Mouse (Mus musculus) small intestine, adult 2 months (tissue): Measurements from ENCODE around the gene 2310007B03Rik.

Source experiments
- CTCF ChIP-seq: fragments of 200-500 bp; IDR thresholded peaks from 2 replicates; pipeline ENCODE4 v1.5.1; 2012; ENCODE audit warnings: low read depth, mild to moderate bottlenecking, control low read depth, inconsistent platforms, low read length, moderate library complexity, mixed read lengths; ENCODE audit not compliant: insufficient replicate concordance, insufficient read length; ENCODE audit errors: extremely low read depth
- POLR2A ChIP-seq: fragments of 200-500 bp; IDR thresholded peaks from 2 replicates; pipeline ENCODE4 v1.6.1; 2012; ENCODE audit warnings: low read depth, mild to moderate bottlenecking, control low read depth, inconsistent platforms, low read length, moderate library complexity

- no peak for TF ChIP-seq POLR2A
- peak; percentile 18; the same call in 1 of the 2 replicates for TF ChIP-seq CTCF
These were observed 35.5 kb downstream of the 2310007B03Rik start for GRCm38 (mm10) chr1:93125256-93125655.
